Mouse (Mus musculus): ENCODE measurements around the gene Gm5741.

The Gm5741 gene

GRCm38 (mm10) chr8:85073041-85073612, 5.3 kb upstream of the Gm5741 start:
- no peak for DNase-seq

- DNase-seq = no peak
Measured at GRCm38 (mm10) chr8:85072364-85072929, 4.7 kb upstream of the Gm5741 start.

GRCm38 (mm10) chr8:85071514-85072281, 3.9 kb upstream of the Gm5741 start, which contains the start of gene Dhps:
TSS of gene Dhps (plus strand) at chr8:85071757.
- peak; percentile 90 to 94 for DNase-seq

- DNase-seq = no peak
Measured at GRCm38 (mm10) chr8:85071041-85071440, 3.3 kb upstream of the Gm5741 start.

- no peak for DNase-seq
Measured at GRCm38 (mm10) chr8:85067155-85067554, 627 bp downstream of the Gm5741 start.

- no peak for DNase-seq
Measured at GRCm38 (mm10) chr8:85065213-85065612, 2.6 kb downstream of the Gm5741 start.

GRCm38 (mm10) chr8:85062603-85063002, 5.2 kb downstream of the Gm5741 start:
- DNase-seq = no peak

- DNase-seq = peak; percentile 89 to 90
Measured at GRCm38 (mm10) chr8:85059879-85060616, 7.7 kb downstream of the Gm5741 start, which contains the start of gene Fbxw9. TSS of gene Fbxw9 (plus strand) at chr8:85060055.

- DNase-seq = no peak
Measured at GRCm38 (mm10) chr8:85057367-85057766, 10.4 kb downstream of the Gm5741 start.

- DNase-seq = no peak
Measured at GRCm38 (mm10) chr8:85043619-85044018, 24.2 kb downstream of the Gm5741 start.

- DNase-seq = peak; percentile 41 to 52
Measured at GRCm38 (mm10) chr8:85037681-85038531, 29.9 kb downstream of the Gm5741 start.

GRCm38 (mm10) chr8:85037366-85037680, 30.5 kb downstream of the Gm5741 start:
- no peak for DNase-seq

- DNase-seq = peak; percentile 90 to 93
Measured at GRCm38 (mm10) chr8:85036718-85037365, 30.9 kb downstream of the Gm5741 start, which contains the start of gene Tnpo2. TSS of gene Tnpo2 (plus strand) at chr8:85036915.

- no peak for DNase-seq
Measured at GRCm38 (mm10) chr8:85036381-85036717, 31.4 kb downstream of the Gm5741 start.

GRCm38 (mm10) chr8:85035728-85036310, 32.0 kb downstream of the Gm5741 start:
- DNase-seq = peak in 1 of 2 experiments; percentile 27

GRCm38 (mm10) chr8:85035165-85035727, 32.5 kb downstream of the Gm5741 start:
- no peak for DNase-seq

GRCm38 (mm10) chr8:85034764-85035163, 33.0 kb downstream of the Gm5741 start:
- peak; percentile 68 to 69 for DNase-seq

GRCm38 (mm10) chr8:85033867-85034266, 33.9 kb downstream of the Gm5741 start:
- no peak for DNase-seq

GRCm38 (mm10) chr8:85032622-85033311, 35.0 kb downstream of the Gm5741 start:
- no peak for DNase-seq

GRCm38 (mm10) chr8:85029271-85029670, 38.5 kb downstream of the Gm5741 start:
- no peak for DNase-seq

- no peak for DNase-seq
Measured at GRCm38 (mm10) chr8:85027922-85028321, 39.9 kb downstream of the Gm5741 start.
